Mouse (Mus musculus): ENCODE measurements at regions not wholly inside any gene's neighbourhood (a gene's known extent, or its start where the extent isn't known, plus 50 kb on each side); places are given as distances from the start of the nearest gene placed in this dataset.
"Not testable (repeated sequence)": the region's sequence is repeated elsewhere in the genome, so short reads cannot be mapped to it uniquely, and the experiment has no call there.

- no peak for DNase-seq (ENCODE audit: low read depth, low spot score)
These were observed 847.3 kb downstream of the Robo1 start for GRCm38 (mm10) chr16:73155447-73155846.

GRCm38 (mm10) chr16:73127927-73128326, 819.8 kb downstream of the Robo1 start:
- DNase-seq (ENCODE audit: low read depth, low spot score), result not testable (repeated sequence)

GRCm38 (mm10) chr16:73120568-73120967, 812.5 kb downstream of the Robo1 start:
- no peak for DNase-seq (ENCODE audit: low read depth, low spot score)

GRCm38 (mm10) chr16:73117338-73117737, 809.2 kb downstream of the Robo1 start:
- DNase-seq (ENCODE audit: low read depth, low spot score), result no peak

- DNase-seq (ENCODE audit: low read depth, low spot score), result no peak
These were observed 799.9 kb downstream of the Robo1 start for GRCm38 (mm10) chr16:73108021-73108452.

GRCm38 (mm10) chr16:73107608-73108007, 799.5 kb downstream of the Robo1 start:
- DNase-seq (ENCODE audit: low read depth, low spot score), result no peak

GRCm38 (mm10) chr16:73105496-73105895, 797.4 kb downstream of the Robo1 start:
- DNase-seq (ENCODE audit: low read depth, low spot score), result peak; percentile 8

GRCm38 (mm10) chr16:73100273-73100672, 792.2 kb downstream of the Robo1 start:
- no peak for DNase-seq (ENCODE audit: low read depth, low spot score)

GRCm38 (mm10) chr16:73098760-73099159, 790.7 kb downstream of the Robo1 start:
- DNase-seq (ENCODE audit: low read depth, low spot score), result peak; percentile 16

- no peak for DNase-seq (ENCODE audit: low read depth, low spot score)
These were observed 789.1 kb downstream of the Robo1 start for GRCm38 (mm10) chr16:73097176-73097575.

GRCm38 (mm10) chr16:73096091-73097083, 788.3 kb downstream of the Robo1 start:
- DNase-seq (ENCODE audit: low read depth, low spot score), result no peak
